ENCODE assay signal across 10 mouse cellular contexts in the genomic region with DNA sequence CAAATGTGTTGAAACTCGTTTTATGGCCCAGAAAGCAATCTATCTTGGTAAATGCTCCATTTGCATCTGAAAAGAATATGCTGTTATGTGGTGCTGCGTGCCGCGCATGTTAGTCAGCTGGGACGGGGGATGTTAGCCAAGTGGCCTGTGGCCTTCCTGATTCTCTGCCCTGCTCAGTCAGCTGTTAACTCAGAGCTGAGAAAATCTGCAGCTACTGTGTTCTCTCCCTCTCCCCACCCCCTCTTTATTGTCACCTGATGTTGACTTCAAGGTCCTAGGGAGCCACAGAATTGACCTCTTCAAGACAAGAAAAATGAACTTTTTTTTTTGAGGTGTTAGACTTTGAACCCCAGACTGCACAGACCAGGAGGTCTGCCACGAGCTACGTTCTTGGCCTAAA. TPM values are rescaled to one million over a fixed set of nuclear protein-coding genes. Genes with fewer than 3 reads are reported as not detected.
A peak's percentile ranks its signal among the peaks of the same experiment; 100 is the strongest.
DNase-seq lines count a peak whose midpoint lies in the region; ATAC-seq and TF ChIP-seq lines count a peak whose summit lies in the region.
"Had no signal": no experiment of that assay in that cellular context is flagged by ENCODE, and none has a peak within 500 bp of the region (broad histone marks: within the 10 kb centered on the region; RNA-seq: fewer than 3 reads in every experiment).

No protein-coding gene starts in this region.

- H3K79me2 ChIP-seq in heart, adult 2 months (replicated peaks; ENCODE audit: control insufficient read depth, insufficient read depth, low read length), result no peaks in the 10 kb centered on the region

- DNase-seq in heart, adult 2 months, result peak; percentile 20 to 35
- no peak for DNase-seq in heart, postnatal 25 days (ENCODE audit: low spot score)
- peak; percentile 18 for DNase-seq in right cerebral cortex, adult 18-20 months
- no peak for DNase-seq in right cerebral cortex, postnatal 36 days (ENCODE audit: low spot score in 2 of 2)
- peak; percentile 70 to 76 for DNase-seq in right cerebral cortex, postnatal 10 days (ENCODE audit: low spot score in 2 of 2)
- no peak for DNase-seq in urinary bladder, adult 2 months (ENCODE audit: low spot score)
- no peak for DNase-seq in ovary, postnatal 10 days (ENCODE audit: low spot score)
- DNase-seq: lung, embryonic 14.5 days had no signal

- H3K9me3 ChIP-seq in intestine, embryonic 16.5 days (ENCODE audit: control insufficient read depth, low read length), result no peaks in the 10 kb centered on the region

- ATAC-seq in intestine, embryonic 16.5 days, result peak; percentile 64
- ATAC-seq: inflammation-experienced regulatory T-cells, adult 6 months had no signal

- intact Hi-C loops in heart, adult 2 months (cut with DNase I), result no loop called here
- intact Hi-C loops in heart, postnatal 25 days (cut with DNase I), result no loop called here

- no peaks in the 10 kb centered on the region for H3K36me3 ChIP-seq in heart, adult 2 months (ENCODE audit: control insufficient read depth, insufficient read depth, low read length)
- no peaks in the 10 kb centered on the region for H3K36me3 ChIP-seq in intestine, embryonic 16.5 days (ENCODE audit: control insufficient read depth, insufficient read depth, low read length)

- no peak overlapping the region for H3K4me3 ChIP-seq in heart, adult 2 months
- H3K4me3 ChIP-seq in intestine, embryonic 16.5 days (ENCODE audit: low read length), result no peak overlapping the region

- no peak overlapping the region for H3K4me2 ChIP-seq in intestine, embryonic 16.5 days (ENCODE audit: low read depth, low read length)
- H3K4me2 ChIP-seq: lung, embryonic 14.5 days had no signal

- H3K4me1 ChIP-seq in heart, adult 2 months (ENCODE audit: control insufficient read depth, insufficient read depth, low read length), result peaks cover 3% of the 10 kb centered on the region; the same call in 1 of the 2 replicates
- H3K4me1 ChIP-seq in intestine, embryonic 16.5 days (ENCODE audit: control insufficient read depth, insufficient read depth, low read length), result peaks cover 3% of the 10 kb centered on the region; the same call in 1 of the 2 replicates

- H3K27me3 ChIP-seq in heart, adult 2 months (ENCODE audit: control insufficient read depth, insufficient read depth, low read length), result no peaks in the 10 kb centered on the region
- H3K27me3 ChIP-seq in intestine, embryonic 16.5 days (replicated peaks; ENCODE audit: control insufficient read depth, insufficient read depth, low read length), result no peaks in the 10 kb centered on the region

- WGBS in heart, adult 2 months, result 68% methylated on average over 7 of the region's 7 CpGs
- WGBS in intestine, embryonic 16.5 days, result 57% methylated on average over 7 of the region's 7 CpGs

- TF ChIP-seq EP300 in heart, adult 2 months (IDR thresholded peaks at IDR 0.05; ENCODE audit: insufficient read depth, low read depth, low read length), result no peak

- no peak for TF ChIP-seq POLR2A in heart, adult 2 months (IDR thresholded peaks at IDR 0.05; ENCODE audit: insufficient read depth, low read depth, low read length)

- H3K9ac ChIP-seq in heart, adult 2 months (ENCODE audit: low read depth, low read length), result no peak overlapping the region
- H3K9ac ChIP-seq in intestine, embryonic 16.5 days (ENCODE audit: low read depth, low read length), result no peak overlapping the region
- H3K9ac ChIP-seq: lung, embryonic 14.5 days had no signal

- H3K27ac ChIP-seq in heart, adult 2 months, result no peak overlapping the region
- no peak overlapping the region for H3K27ac ChIP-seq in intestine, embryonic 16.5 days (ENCODE audit: low read length)

- TF ChIP-seq CTCF in heart, adult 2 months (IDR thresholded peaks at IDR 0.05), result no peak

RNA-seq across cellular contexts. Expression of gene Scand1, which starts 43.5 kb away (rescaled TPM):
- 10 to 100 TPM; 78.9 to 85.9 TPM for total RNA-seq in heart, adult 2 months (2021)
- polyA plus RNA-seq in heart, adult 2 months (2012; rRNA removed), result 18.9 and 46.2 TPM in 2 replicates
- total RNA-seq in heart, postnatal 25 days (2021), result 10 to 100 TPM; 76.8 to 80.7 TPM
- polyA plus RNA-seq in intestine, embryonic 16.5 days (2015; fragmentation: Nextera tagmentation; extraction: Ambion mirVana), result 48.9 and 56.6 TPM in 2 replicates
- 71.0 and 72.5 TPM in 2 replicates for polyA plus RNA-seq in urinary bladder, adult 2 months (2012; rRNA removed)

RNA-seq across cellular contexts. Expression of gene Cnbd2, which starts 43.9 kb away (rescaled TPM):
- 1 to 10 TPM in 1 of 2 experiments, under 1 TPM in 1; 0.89 to 1.0 TPM for total RNA-seq in heart, adult 2 months (2021)
- 0.92 and 0.94 TPM in 2 replicates for polyA plus RNA-seq in heart, adult 2 months (2012; rRNA removed)
- 1 to 10 TPM in 1 of 2 experiments, under 1 TPM in 1; 0.65 to 1.2 TPM for total RNA-seq in heart, postnatal 25 days (2021)
- polyA plus RNA-seq in intestine, embryonic 16.5 days (2015; fragmentation: Nextera tagmentation; extraction: Ambion mirVana), result 4.2 and 4.5 TPM in 2 replicates
- 3.4 and 4.5 TPM in 2 replicates for polyA plus RNA-seq in urinary bladder, adult 2 months (2012; rRNA removed)

Comparison
In these comparisons a context has a peak if more than half of its experiments do, and no peak if none do; other contexts are left out.
1. DNase-seq: peak in heart, adult 2 months (2 of 2), right cerebral cortex, adult 18-20 months (single experiment) and right cerebral cortex, postnatal 10 days (2 of 2); none in heart, postnatal 25 days (single experiment), right cerebral cortex, postnatal 36 days (0 of 2), urinary bladder, adult 2 months (single experiment) and ovary, postnatal 10 days (single experiment).